Mouse (Mus musculus): ENCODE data around the gene Slc16a4.

The Slc16a4 gene

DNA sequence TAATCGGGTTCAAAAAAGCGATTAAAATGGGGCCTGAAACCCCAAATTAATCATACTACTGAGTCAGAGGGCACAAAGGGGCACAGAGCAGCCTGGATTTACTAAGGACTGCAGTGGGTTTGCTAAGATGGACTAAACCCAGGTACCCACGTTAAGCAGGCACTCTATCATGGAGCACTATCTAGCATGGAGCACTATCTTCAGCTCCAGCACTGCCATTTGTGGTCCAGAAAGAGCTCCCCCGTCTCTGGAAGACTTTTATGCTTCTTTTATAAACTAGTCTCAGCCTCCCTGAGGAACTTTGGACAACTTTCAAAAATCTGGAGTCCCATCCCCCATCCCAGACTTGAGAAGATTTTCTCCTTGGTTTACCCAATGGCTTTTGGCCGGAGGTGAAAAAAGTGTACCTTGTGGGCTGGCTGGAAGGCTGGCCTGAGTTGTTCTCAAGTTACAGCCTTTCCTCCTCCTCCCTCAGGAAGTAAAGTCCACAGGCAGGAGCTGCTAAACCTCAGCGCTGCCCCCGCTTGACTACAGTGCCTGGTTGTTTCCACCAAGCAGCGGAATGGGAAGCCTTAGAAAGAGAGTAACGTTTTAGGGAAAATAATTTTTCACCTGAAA lies at the start of gene Slc16a4:
Slc16a4 (plus strand) TSS at position 467 of the 618 bp plus-strand sequence.
- no peak for DNase-seq (ENCODE audit: low spot score in 2 of 2)

DNA sequence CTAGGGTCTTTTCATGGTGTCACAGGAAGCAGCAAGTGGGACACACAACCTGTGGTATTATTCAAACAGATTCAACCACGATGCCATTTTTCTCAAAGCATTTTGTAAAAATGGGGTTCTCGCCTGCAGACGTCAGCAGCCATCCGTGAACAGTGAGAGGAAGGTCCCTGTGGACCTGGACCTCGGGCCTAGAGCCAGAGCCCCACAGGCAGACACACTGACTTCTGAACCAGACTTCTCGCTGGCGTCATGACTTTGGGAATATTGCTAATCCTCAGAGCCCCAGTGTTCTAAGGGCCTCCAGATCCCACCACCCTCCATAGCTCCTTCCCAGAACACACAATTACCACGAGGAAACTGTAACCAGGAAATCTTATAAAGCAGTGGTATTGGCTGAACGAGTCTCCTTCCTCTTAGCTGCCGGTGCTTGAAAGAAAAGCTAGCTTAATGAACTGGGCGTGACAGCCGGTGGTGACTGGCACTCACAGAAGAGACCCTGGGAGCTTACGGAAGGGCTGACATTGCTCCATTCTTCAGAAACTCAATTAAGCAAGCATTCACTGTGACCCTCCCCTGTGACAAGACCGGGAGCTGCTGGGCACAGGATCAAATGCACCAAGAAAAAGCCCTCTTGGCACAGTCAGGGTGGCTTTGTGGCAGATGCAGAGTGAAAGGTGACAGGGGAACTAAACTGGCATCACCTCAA lies 49.5 kb upstream of the Slc16a4 start:
- DNase-seq (ENCODE audit: low spot score in 2 of 2) = no peak

DNA sequence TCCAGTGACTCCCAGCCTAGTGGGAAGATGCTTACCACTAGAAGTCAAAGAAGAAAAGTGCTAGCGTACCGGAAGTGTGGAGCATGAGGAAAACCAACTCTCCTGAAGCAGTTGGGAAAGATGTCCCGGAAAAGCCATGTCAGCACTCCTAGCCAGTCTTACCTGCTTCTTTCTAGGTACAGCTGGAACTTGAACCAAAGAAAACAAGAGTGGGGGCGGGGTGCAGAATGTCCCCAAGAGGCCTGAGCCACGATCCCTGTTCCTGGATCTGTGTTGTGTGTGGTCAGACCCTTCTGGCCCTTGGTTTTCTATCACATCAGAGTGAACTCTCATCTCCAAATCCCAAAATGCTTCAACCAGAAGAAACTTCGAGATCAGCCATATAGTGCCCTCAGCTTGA lies 44.2 kb upstream of the Slc16a4 start:
- no peak for DNase-seq (ENCODE audit: low spot score in 2 of 2)

DNA sequence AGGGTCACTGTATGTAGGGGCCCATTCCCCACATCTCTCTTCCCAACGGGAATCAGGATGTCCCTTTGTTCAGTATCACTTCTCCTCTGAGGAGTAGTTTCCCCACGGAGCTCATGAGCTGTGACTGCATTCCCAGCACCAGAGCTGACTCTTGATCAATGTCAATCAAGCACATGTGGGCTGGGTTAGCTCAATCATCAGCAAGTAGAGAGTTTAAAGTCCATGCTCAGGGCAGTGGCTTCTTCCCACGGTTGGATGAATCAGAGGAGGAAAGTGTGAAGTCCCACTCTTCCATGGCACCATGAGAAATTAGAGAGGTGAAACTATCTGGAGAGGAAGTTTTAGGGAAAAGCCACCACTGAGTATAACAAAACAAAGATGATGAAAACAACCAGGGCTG lies 42.0 kb upstream of the Slc16a4 start:
- no peak for DNase-seq (ENCODE audit: low spot score in 2 of 2)

DNA sequence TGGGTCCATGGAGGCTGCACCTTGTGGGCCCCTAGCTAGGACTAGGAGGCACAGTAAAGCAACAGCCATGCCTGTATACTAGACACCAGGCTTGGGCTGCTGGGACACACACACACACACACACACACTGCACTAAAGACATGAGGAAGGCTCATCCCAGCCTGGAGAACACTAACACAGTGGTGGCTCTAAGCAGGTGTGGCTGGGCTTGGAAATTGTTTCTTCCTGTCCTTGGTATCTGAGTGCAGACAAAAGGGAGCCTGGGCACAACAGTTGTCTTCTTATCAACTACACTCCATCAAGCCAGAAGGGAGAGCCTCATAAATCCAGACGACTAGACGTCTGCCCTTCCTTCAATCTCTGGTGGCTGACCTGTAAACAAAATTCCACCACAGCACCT lies 40.7 kb upstream of the Slc16a4 start:
- no peak for DNase-seq (ENCODE audit: low spot score in 2 of 2)

DNA sequence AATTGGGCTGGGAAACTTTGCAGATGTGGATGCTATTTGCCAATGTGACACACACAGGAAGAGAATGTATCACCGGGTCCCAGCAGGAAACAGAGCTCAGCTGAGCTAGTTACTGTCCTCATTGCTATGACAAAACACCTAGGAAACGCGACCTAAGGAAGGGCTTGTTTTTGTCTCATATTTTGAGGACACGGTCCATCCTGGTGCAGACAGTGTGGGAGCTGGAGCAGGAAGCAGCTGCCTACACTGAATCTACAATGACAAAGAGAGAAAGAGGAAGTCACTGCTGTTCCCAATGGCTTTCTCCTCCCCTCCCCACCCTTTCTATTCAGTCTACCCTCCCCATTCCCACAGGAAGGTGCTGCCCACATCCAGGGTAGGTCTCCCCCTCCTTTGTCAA lies 39.0 kb upstream of the Slc16a4 start:
- DNase-seq (ENCODE audit: low spot score in 2 of 2) = no peak

DNA sequence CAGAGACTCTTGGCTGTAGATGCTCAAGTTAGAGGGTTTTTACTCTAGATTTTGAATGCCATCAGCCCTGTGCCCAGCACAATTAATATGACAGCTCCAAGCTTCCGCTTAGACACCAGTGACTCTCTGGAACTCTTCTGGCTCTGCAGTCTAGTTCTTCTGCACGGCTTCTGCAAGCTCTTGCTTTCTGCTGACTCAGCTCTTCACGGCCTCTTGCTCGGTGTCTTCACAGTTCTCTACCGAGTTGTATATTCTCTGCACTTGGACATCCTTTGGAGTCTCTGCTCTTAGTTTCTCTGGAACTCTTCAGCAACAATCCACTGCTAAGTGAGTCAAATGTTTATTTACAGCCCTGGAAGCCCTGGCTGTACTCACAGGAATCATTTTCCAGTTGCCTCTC lies 37.1 kb upstream of the Slc16a4 start:
- DNase-seq (ENCODE audit: low spot score in 2 of 2) = no peak

DNA sequence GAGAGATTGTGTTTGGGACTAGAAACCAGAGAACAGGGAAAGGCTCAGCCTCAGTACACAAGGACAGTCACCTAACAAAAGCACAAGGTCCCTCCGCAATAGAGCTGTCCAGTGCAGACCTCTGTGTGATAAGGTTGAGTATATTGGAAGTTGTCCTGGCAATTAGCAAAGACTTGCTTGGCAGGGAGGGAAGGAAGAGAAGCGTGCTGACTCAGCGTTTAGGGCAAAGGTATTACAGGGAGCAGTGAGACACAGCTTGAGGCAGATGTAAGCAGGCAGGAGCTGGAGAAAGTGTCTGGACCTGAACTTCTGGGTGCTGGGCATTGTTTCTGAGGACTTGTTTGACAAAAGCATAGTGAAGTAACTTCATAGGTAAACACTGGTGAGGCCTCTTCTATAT lies 35.0 kb upstream of the Slc16a4 start:
- DNase-seq (ENCODE audit: low spot score in 2 of 2) = no peak

DNA sequence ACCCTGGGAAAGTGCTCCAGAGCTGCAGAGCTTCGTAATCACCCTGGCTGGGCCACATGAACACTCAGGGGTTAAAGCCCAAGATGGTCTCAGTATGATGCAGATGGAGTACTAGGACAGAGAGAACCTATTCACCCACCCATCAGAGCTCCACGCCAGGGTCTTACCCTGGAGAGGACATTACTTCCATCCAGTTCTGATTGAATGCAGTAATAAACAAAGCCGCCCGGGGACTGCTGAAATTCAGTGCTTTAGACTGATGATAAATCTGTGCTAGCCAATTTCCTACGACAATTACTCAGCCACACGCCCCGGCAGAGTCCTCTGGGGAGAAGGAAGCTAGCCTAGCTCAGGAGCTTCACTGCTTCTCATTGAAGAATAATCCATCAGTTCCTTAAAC lies 34.3 kb upstream of the Slc16a4 start:
- DNase-seq (ENCODE audit: low spot score in 2 of 2) = no peak

DNA sequence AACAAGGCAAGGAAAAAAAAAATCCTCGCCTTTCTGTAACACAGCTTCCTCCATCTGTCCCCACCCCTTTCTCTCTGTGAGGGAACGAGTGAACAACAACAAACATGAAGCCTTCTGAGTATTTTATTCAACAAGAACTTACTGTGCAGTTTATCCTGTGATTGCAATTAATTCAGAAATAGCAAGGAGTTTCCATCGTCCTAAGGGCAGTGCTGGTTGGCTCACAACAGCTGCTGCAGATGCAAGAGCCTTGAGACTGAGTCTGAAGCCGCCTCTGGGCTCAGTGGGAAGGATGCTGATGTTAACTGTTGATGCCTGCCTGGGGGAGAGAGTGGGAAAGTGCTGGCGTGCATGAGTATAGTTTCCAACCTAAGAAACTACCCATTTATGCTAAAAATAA lies 33.1 kb upstream of the Slc16a4 start:
- no peak for DNase-seq (ENCODE audit: low spot score in 2 of 2)

DNA sequence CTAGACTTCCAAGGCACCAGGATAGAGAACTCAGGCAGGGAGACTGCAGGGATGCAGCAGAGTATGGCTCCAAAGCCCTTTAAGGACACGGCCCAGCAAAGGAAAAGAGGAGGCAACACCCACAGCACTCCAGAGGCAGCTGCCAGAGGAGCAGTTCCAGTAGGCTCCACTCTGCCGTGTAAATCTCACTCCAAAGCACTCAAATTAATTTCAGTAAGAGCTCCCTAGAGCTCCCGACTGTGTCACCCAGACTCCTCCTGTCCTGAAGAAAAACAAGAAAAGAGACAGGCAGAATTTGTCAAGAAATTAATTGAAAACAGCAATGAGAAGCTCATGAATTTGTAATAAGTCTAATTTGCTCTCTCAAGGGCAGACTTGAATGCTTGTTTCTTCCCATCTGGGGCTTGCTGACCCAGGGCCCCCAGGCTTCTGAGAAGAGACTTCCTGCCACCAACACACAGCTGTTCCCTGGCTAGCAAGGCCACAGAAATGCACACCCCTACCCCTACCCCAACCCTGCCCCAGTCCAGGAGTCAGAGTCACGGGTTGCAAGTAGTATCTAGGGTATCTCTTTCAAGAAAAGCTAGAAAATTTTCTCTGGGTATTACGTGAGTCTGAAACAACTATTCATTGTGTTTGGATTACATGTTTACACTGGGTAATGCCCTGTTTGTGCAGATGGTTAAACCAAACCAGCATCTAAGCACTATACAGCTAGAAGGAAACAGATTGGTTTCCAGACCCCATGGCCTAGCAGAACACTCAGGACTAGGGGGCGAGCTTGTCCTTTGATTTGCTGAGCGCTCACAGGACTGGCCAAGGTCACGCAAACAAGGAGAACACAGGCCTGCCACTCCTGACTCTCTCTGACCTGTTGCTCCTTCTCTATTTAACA lies 29.8 kb upstream of the Slc16a4 start:
- DNase-seq (ENCODE audit: low spot score in 2 of 2) = no peak

DNA sequence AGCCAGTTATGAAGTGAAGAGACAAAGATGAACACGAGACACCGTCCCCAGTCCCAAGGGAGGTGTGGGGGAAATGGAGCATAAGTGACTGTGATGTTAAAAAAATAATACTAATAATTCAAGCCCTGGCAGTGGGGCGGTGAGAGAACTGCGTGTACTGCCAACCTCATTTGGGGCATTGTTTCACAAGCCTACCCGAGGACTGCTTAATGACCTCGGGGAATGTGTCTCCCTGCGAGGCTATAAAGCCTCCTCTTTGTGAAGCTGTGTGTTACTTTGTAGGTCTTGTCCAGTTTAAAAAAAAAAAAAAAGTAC lies 29.2 kb upstream of the Slc16a4 start:
- DNase-seq (ENCODE audit: low spot score in 2 of 2) = no peak

DNA sequence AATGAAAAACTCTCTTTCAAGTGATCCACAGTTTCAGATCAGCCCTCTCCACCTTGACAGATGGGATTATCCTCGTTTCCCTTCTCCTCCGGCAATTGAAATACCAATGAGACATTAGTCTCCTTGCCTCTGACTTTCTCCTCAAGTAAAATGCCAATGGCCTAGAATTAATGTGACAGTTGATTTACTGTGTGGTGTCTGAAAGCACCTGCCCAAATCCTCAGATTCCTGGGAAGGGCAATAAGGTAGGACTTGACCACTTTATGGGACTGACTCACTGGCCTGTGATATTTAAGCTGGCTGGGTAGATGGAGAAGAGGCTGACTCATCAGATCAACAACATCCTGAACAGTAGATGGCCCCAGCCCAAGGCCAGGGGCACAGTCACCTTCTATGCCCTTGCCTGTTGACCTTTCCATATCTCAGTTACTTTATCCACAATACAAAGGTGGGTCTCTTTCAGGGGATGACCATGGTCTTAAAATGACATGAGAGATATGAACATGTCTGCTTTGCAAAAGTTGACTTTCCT lies 24.1 kb upstream of the Slc16a4 start:
- DNase-seq (ENCODE audit: low spot score in 2 of 2) = no peak

DNA sequence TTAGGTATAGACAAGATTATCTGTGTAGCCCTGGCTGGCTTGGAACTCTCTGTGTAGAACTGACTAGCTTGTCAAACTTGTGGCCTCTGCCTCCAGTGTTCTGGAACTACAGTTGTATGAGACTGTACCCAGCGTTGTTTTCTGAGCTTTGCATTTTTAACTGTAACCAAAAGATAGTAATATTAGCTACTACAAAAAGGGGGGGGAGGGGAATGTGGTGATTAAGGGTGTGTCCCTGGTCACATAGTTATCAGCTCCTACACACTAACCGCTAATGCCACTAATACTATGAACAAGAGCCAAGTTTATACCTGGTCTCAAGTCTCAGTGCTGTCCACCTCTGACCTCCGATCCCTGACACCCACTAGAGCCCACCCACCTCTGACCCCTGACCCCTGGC lies 18.6 kb upstream of the Slc16a4 start:
- no peak for DNase-seq (ENCODE audit: low spot score in 2 of 2)

DNA sequence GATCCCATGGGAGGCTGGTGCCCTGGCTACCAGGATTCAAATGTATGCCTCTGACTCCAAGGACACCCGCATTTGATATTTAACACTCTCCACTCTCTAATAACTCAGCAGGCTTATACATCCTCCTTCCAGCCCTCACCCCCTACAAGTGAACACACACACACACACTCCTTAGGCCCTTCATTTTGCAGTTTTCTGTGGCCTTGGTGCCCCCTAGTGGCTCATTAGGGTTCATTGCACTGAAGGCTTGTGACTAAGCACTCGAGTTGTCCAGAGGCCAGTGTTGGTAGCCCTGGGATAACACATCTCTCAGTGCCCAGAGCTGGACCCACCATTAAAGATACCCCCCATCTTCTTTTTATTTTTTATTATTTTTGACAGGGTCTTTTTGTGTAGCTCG lies 17.2 kb upstream of the Slc16a4 start:
- peak; percentile 44 to 53 for DNase-seq (ENCODE audit: low spot score in 2 of 2)

DNA sequence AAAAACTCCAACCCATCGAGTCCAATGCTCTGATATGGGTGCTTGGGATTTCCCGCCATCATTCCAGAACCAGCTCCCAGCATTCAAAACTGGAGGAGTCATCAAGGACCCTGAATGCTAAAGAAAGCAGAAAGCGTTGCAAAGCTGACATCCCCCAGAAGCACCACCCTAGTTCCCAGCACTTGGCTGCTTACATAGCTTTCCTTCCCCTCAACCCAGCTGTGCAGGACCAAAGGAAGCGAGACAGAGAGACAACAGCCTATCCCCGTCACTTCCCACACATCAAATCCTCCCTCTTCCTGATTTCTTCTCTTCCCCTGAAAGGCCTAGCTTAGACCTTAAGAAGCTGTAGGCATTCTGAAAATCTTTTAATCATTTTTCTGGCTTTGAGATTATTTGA lies 15.7 kb upstream of the Slc16a4 start:
- DNase-seq (ENCODE audit: low spot score in 2 of 2) = no peak

DNA sequence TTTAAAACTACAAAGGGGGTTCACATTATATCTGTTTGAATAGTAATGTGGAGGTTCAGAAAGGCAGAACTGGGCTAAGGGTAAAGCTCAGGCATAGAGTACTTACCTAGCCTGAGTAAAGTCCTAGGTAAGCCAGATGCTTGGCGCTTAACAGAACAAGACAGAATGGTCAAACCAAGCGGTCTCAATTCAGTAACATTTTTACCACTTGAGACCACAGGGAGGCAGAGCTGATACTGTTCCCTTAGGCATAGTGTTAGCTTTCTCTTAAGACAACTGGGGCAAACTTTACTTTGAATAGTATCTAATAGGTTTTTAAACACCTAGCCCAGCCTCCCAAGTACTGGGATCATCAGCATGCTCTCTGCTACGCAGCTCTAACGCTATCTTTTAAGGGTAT lies 15.0 kb upstream of the Slc16a4 start:
- no peak for DNase-seq (ENCODE audit: low spot score in 2 of 2)

DNA sequence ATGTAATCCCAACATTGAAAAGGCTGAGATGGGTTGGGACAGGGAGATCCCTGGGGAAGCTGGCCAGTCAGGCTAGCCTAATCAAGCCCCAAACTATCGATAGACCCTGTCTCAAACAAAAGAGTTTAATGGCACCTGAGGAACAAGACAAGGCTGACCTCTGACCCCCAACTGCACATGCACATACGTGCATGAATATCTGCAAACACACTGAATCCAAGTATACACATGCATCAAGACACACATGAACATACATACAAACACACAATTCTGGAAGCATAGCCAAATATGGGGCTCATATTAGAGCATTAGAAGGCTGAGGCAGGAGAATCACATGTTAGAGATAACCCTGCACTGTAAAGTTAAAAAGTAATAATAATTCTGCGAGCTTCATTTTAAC lies 14.4 kb upstream of the Slc16a4 start:
- no peak for DNase-seq (ENCODE audit: low spot score in 2 of 2)

DNA sequence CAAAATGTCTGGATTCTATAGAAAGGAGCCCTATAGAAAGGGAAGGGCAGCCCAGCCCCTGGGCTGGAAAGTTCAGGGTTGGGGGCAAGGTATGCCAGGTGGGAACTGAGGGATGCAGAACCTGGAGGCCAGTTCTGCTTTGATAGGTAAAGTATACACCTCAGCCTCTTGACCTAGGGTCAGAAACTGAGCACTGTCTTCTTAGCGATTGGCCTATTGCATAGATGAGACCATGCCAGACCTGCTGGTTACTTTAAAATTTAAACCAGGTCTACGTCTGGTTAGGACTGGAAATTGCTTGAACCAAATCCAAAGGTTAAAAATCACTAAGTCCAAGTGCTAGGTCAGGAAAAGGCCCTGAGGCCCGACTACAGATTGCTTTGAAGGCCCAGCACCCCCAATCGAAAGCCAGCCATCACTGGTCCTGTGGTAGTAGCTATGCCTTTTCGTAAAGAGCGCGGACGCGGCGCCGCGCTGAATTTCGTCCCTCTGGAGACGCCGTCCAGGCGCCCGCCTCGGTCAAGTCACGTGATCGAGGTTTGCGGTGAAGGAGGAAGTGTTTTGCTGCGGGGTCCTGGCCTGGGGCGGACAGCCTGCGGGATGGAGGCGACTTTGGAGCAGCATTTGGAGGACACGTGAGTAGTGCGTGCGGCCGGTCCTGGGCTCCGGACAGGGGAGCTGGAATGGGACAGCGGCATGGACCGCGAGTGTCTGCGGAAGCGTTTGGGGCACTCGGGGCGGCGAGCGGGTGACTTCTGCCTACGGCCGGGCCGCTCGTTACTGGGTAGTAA lies 12.4 kb upstream of the Slc16a4 start, which contains the start of gene Lamtor5:
Lamtor5 (plus strand) TSS at position 380 of the 791 bp plus-strand sequence.
- peak; percentile 85 to 91 for DNase-seq (ENCODE audit: low spot score in 2 of 2)

DNA sequence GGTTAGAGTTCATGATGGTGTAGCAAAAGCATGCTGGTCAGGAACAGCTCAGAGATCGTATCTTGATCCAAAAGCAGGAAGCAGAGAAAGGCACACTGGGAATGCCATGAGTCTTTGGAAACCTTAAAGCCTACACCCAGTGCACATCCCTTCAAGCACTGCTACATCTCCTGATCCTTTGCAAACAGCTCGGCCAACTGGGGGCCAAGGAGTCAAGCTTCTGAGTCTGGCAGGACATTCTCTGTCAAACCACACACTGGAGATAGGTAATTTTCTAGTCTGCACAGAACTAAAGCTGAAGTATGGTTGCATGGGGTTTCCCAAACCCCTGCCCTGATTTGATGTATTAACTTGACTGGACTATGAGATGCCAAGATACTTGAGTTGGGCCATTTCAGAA lies 4.9 kb upstream of the Slc16a4 start:
- DNase-seq (ENCODE audit: low spot score in 2 of 2) = no peak

DNA sequence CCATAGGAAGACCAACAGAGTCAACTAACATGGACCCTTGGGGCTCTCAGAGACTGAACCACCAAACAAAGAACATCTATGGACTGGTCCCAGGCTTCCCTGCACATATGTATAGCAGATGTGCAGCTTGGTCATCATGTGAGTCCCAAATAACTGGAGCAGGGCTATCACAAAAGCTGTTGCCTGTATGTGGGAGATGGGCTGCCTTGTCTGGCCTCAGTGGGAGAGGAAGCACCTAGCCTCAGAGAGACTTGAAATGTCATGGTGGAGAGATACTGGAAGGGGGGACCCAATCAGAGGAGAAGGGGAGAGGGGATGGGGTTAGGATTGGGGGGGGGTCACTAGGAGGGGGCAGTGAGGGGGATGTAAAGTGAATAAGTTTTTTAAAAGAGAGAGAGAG lies 3.7 kb upstream of the Slc16a4 start:
- DNase-seq (ENCODE audit: low spot score in 2 of 2) = no peak
